Mouse (Mus musculus): Measurements from ENCODE around the gene Hagh. TPM values are rescaled to one million over a fixed set of nuclear protein-coding genes. Genes with fewer than 3 reads are reported as not detected.

Gene Hagh
- polyA plus RNA-seq, 1 experiment = 157 TPM

GRCm38 (mm10) chr17:24803952-24804951 is 35.7 kb upstream of the Hagh start, which contains the start of gene Meiob:
TSS of gene Meiob (plus strand) at chr17:24804289.
- TF ChIP-seq POLR2A (IDR thresholded peaks at IDR 0.05; ENCODE audit: control insufficient read depth, extremely low read depth, insufficient read depth, low read length, poor library complexity) (no peak), CTCF (IDR thresholded peaks at IDR 0.05; ENCODE audit: borderline replicate concordance, control insufficient read depth, extremely low read depth, insufficient read depth, low read length, poor library complexity) (no peak)
- H3K4me1 ChIP-seq (replicated peaks; ENCODE audit: control insufficient read depth, insufficient read depth, low read length) = peaks cover 5% of the 10 kb centered on the region
- no peak within 1 kb of the TSS for H3K27ac ChIP-seq (ENCODE audit: control insufficient read depth, insufficient read depth, low read length)
- peaks cover 6% of the 10 kb centered on the region; the same call in 1 of the 2 replicates for H3K27me3 ChIP-seq (ENCODE audit: control insufficient read depth, insufficient read depth, low read length)
- no peaks in the 10 kb centered on the region for H3K36me3 ChIP-seq (ENCODE audit: control insufficient read depth, insufficient read depth, low read length)
- peak; percentile 72 for DNase-seq
- WGBS = 2% methylated on average over 71 of the region's 71 CpGs
- H3K4me3 ChIP-seq (ENCODE audit: control insufficient read depth, insufficient read depth, low read length) = peak within 1 kb of the TSS; percentile 65

GRCm38 (mm10) chr17:24811211-24811610 is 28.7 kb upstream of the Hagh start:
- TF ChIP-seq POLR2A (IDR thresholded peaks at IDR 0.05; ENCODE audit: control insufficient read depth, extremely low read depth, insufficient read depth, low read length, poor library complexity) (no peak), CTCF (IDR thresholded peaks at IDR 0.05; ENCODE audit: borderline replicate concordance, control insufficient read depth, extremely low read depth, insufficient read depth, low read length, poor library complexity) (no peak)
- Histone ChIP-seq H3K27ac (ENCODE audit: control insufficient read depth, insufficient read depth, low read length) (no peak overlapping the region), H3K4me1 (replicated peaks; ENCODE audit: control insufficient read depth, insufficient read depth, low read length) (no peaks in the 10 kb centered on the region), H3K36me3 (ENCODE audit: control insufficient read depth, insufficient read depth, low read length) (no peaks in the 10 kb centered on the region), H3K27me3 (ENCODE audit: control insufficient read depth, insufficient read depth, low read length) (no peaks in the 10 kb centered on the region), H3K4me3 (ENCODE audit: control insufficient read depth, insufficient read depth, low read length) (no peak overlapping the region)
- 91% methylated on average over 3 of the region's 3 CpGs for WGBS
- DNase-seq = no peak

GRCm38 (mm10) chr17:24812215-24812614 is 27.7 kb upstream of the Hagh start:
- no peaks in the 10 kb centered on the region for H3K4me1 ChIP-seq (replicated peaks; ENCODE audit: control insufficient read depth, insufficient read depth, low read length)
- TF ChIP-seq CTCF (IDR thresholded peaks at IDR 0.05; ENCODE audit: borderline replicate concordance, control insufficient read depth, extremely low read depth, insufficient read depth, low read length, poor library complexity) (no peak), POLR2A (IDR thresholded peaks at IDR 0.05; ENCODE audit: control insufficient read depth, extremely low read depth, insufficient read depth, low read length, poor library complexity) (no peak)
- 46% methylated on average over 2 of the region's 2 CpGs for whole genome bisulfite sequencing
- no peaks in the 10 kb centered on the region for H3K27me3 ChIP-seq (ENCODE audit: control insufficient read depth, insufficient read depth, low read length)
- no peak for DNase-seq
- no peak overlapping the region for H3K4me3 ChIP-seq (ENCODE audit: control insufficient read depth, insufficient read depth, low read length)
- H3K27ac ChIP-seq (ENCODE audit: control insufficient read depth, insufficient read depth, low read length) = no peak overlapping the region
- no peaks in the 10 kb centered on the region for H3K36me3 ChIP-seq (ENCODE audit: control insufficient read depth, insufficient read depth, low read length)

GRCm38 (mm10) chr17:24815256-24815655 is 24.7 kb upstream of the Hagh start:
- Histone ChIP-seq H3K27ac (ENCODE audit: control insufficient read depth, insufficient read depth, low read length) (no peak overlapping the region), H3K36me3 (ENCODE audit: control insufficient read depth, insufficient read depth, low read length) (no peaks in the 10 kb centered on the region), H3K27me3 (ENCODE audit: control insufficient read depth, insufficient read depth, low read length) (no peaks in the 10 kb centered on the region), H3K4me3 (ENCODE audit: control insufficient read depth, insufficient read depth, low read length) (no peak overlapping the region), H3K4me1 (replicated peaks; ENCODE audit: control insufficient read depth, insufficient read depth, low read length) (no peaks in the 10 kb centered on the region)
- 82% methylated on average over 5 of the region's 5 CpGs for WGBS
- no peak for DNase-seq
- no peak for TF ChIP-seq POLR2A (IDR thresholded peaks at IDR 0.05; ENCODE audit: control insufficient read depth, extremely low read depth, insufficient read depth, low read length, poor library complexity)
- no peak for TF ChIP-seq CTCF (IDR thresholded peaks at IDR 0.05; ENCODE audit: borderline replicate concordance, control insufficient read depth, extremely low read depth, insufficient read depth, low read length, poor library complexity)

GRCm38 (mm10) chr17:24817503-24817902 is 22.4 kb upstream of the Hagh start:
- no peak overlapping the region for H3K27ac ChIP-seq (ENCODE audit: control insufficient read depth, insufficient read depth, low read length)
- no peaks in the 10 kb centered on the region for H3K36me3 ChIP-seq (ENCODE audit: control insufficient read depth, insufficient read depth, low read length)
- H3K4me3 ChIP-seq (ENCODE audit: control insufficient read depth, insufficient read depth, low read length) = no peak overlapping the region
- H3K4me1 ChIP-seq (replicated peaks; ENCODE audit: control insufficient read depth, insufficient read depth, low read length) = no peaks in the 10 kb centered on the region
- no peaks in the 10 kb centered on the region for H3K27me3 ChIP-seq (ENCODE audit: control insufficient read depth, insufficient read depth, low read length)
- WGBS = 39% methylated on average over 1 of the region's 1 CpGs
- TF ChIP-seq POLR2A (IDR thresholded peaks at IDR 0.05; ENCODE audit: control insufficient read depth, extremely low read depth, insufficient read depth, low read length, poor library complexity) = no peak
- TF ChIP-seq CTCF (IDR thresholded peaks at IDR 0.05; ENCODE audit: borderline replicate concordance, control insufficient read depth, extremely low read depth, insufficient read depth, low read length, poor library complexity) = no peak
- DNase-seq = no peak

GRCm38 (mm10) chr17:24818172-24818571 is 21.8 kb upstream of the Hagh start:
- WGBS = 75% methylated on average over 6 of the region's 6 CpGs
- no peak for TF ChIP-seq CTCF (IDR thresholded peaks at IDR 0.05; ENCODE audit: borderline replicate concordance, control insufficient read depth, extremely low read depth, insufficient read depth, low read length, poor library complexity)
- TF ChIP-seq POLR2A (IDR thresholded peaks at IDR 0.05; ENCODE audit: control insufficient read depth, extremely low read depth, insufficient read depth, low read length, poor library complexity) = no peak
- Histone ChIP-seq H3K4me1 (replicated peaks; ENCODE audit: control insufficient read depth, insufficient read depth, low read length) (no peaks in the 10 kb centered on the region), H3K36me3 (ENCODE audit: control insufficient read depth, insufficient read depth, low read length) (no peaks in the 10 kb centered on the region), H3K4me3 (ENCODE audit: control insufficient read depth, insufficient read depth, low read length) (no peak overlapping the region), H3K27ac (ENCODE audit: control insufficient read depth, insufficient read depth, low read length) (no peak overlapping the region), H3K27me3 (ENCODE audit: control insufficient read depth, insufficient read depth, low read length) (no peaks in the 10 kb centered on the region)
- DNase-seq = no peak
